Mouse (Mus musculus) G1E (cell line): ENCODE results near the gene Trim62.

Experiments
- CTCF ChIP-seq: IDR thresholded peaks from 2 replicates; pipeline ENCODE4 v1.5.1; 2012; ENCODE audit warnings: low read depth, low read length, inconsistent platforms, mixed read lengths
- GATA1 ChIP-seq: IDR thresholded peaks from 2 replicates; pipeline ENCODE4 v1.6.1; 2012; ENCODE audit warnings: borderline replicate concordance, low read length, inconsistent platforms, mixed read lengths
- POLR2AphosphoS5 ChIP-seq: IDR thresholded peaks from 2 replicates; pipeline ENCODE4 v1.6.1; 2012; ENCODE audit warnings: low read depth, low read length, inconsistent platforms; ENCODE audit not compliant: insufficient replicate concordance
- TAL1 ChIP-seq: conservative IDR thresholded peaks from 2 replicates; pipeline ENCODE4 v1.6.1; 2012; ENCODE audit warnings: low read depth, low read length, inconsistent platforms, mixed read lengths

DNA sequence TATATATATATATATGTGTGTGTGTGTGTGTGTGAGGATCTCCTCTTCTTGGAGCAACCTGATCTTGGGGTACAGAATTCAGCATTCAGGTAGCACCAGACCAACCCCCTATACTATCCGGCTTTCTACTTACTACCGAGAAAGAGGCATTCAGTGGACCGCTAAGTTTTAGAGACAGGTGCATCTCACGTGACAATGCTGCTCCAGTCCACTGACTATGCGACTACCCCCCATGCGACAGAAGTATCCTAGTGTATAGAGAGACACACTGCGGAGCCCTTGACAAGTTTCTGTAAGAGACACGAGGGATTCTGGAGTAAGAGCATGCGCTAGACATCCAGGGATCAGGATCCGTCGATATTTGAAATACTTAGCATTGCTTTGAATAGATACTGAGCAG lies 7.9 kb upstream of the Trim62 start:
- TF ChIP-seq CTCF (no peak), TAL1 (no peak), GATA1 (no peak), POLR2AphosphoS5 (no peak)
